Mouse (Mus musculus) neural tube, embryonic 15.5 days (tissue): ENCODE results near the gene Krtap5-1. TPM values are rescaled to one million over a fixed set of nuclear protein-coding genes. Genes with fewer than 3 reads are reported as not detected.
"Not testable (repeated sequence)": the region's sequence is repeated elsewhere in the genome, so short reads cannot be mapped to it uniquely, and the experiment has no call there.

Experiments
- ATAC-seq: fragments of 200-750 bp; cut with Nextera tagmentation; 2 replicates; pipeline ENCODE4 v1.8.0; 2017; ENCODE audit warnings: mild to moderate bottlenecking, moderate TSS enrichment, moderate library complexity; ENCODE audit not compliant: low FRiP score
- H3K27ac ChIP-seq: fragments of 300-500 bp; sonication (generic); replicated peaks from 2 replicates; pipeline ENCODE4 v1.5.1; 2015; ENCODE audit warnings: mild to moderate bottlenecking, inconsistent platforms
- H3K27me3 ChIP-seq: fragments of 300-500 bp; sonication (generic); replicated peaks from 2 replicates; pipeline ENCODE4 v1.6.1; 2015; ENCODE audit warnings: inconsistent platforms
- H3K36me3 ChIP-seq: fragments of 300-500 bp; sonication (generic); 2 replicates; pipeline ENCODE4 v1.6.1; 2015; ENCODE audit warnings: inconsistent platforms
- H3K4me1 ChIP-seq: fragments of 300-500 bp; sonication (generic); 2 replicates; pipeline ENCODE4 v1.6.1; 2015; ENCODE audit warnings: inconsistent platforms
- H3K4me2 ChIP-seq: fragments of 300-500 bp; sonication (generic); 2 replicates; pipeline ENCODE4 v1.6.1; 2015; ENCODE audit warnings: inconsistent platforms, mild to moderate bottlenecking, moderate library complexity
- H3K4me3 ChIP-seq: fragments of 300-500 bp; sonication (generic); replicated peaks from 2 replicates; pipeline ENCODE4 v1.5.1; 2015; ENCODE audit warnings: mild to moderate bottlenecking, inconsistent platforms
- H3K9ac ChIP-seq: fragments of 300-500 bp; sonication (generic); replicated peaks from 2 replicates; pipeline ENCODE4 v1.6.1; 2015; ENCODE audit warnings: mild to moderate bottlenecking, inconsistent platforms
- H3K9me3 ChIP-seq: fragments of 300-500 bp; sonication (generic); replicated peaks from 2 replicates; pipeline ENCODE4 v1.6.1; 2016; ENCODE audit warnings: inconsistent platforms
- WGBS: fragments of 180-500 bp; shearing (Covaris S2); methylation state at CpG from one replicate; pipeline ENCODE4 v1.1.7; 2015; ENCODE audit warnings: mixed read lengths; 5-methylcytosine and 5-hydroxymethylcytosine counted together
- polyA plus RNA-seq: library from polyadenylated mRNA; unstranded; fragments of >200 nt; fragmentation: Nextera tagmentation; extraction: Ambion mirVana; gene quantifications from 2 replicates; pipeline ENCODE4 v1.2.1, GENCODE M21; 2015

Gene Krtap5-1
- polyA plus RNA-seq, 1 experiment from 2014 or later: not detected

GRCm38 (mm10) chr7:142293851-142294250 lies 3.1 kb downstream of the Krtap5-1 start:
- H3K9ac ChIP-seq, ATAC-seq: not testable (repeated sequence)
- 2% methylated on average over 2 of the region's 2 CpGs for WGBS

GRCm38 (mm10) chr7:142285910-142286612 lies 10.9 kb downstream of the Krtap5-1 start:
- not testable (repeated sequence) for H3K4me2 ChIP-seq
- WGBS: 38% methylated on average over 9 of the region's 9 CpGs

More at GRCm38 (mm10) chr7:142293851-142294250, 3.1 kb downstream of the Krtap5-1 start:
- H3K9me3 ChIP-seq, H3K4me3 ChIP-seq, H3K4me1 ChIP-seq, H3K36me3 ChIP-seq, H3K27ac ChIP-seq, H3K4me2 ChIP-seq, H3K27me3 ChIP-seq: not testable (repeated sequence)

GRCm38 (mm10) chr7:142285130-142285835 lies 11.6 kb downstream of the Krtap5-1 start:
- 19% methylated on average over 23 of the region's 23 CpGs for WGBS

More at GRCm38 (mm10) chr7:142285910-142286612, 10.9 kb downstream of the Krtap5-1 start:
- not testable (repeated sequence) for H3K27ac ChIP-seq, H3K9me3 ChIP-seq, H3K36me3 ChIP-seq, ATAC-seq, H3K9ac ChIP-seq, H3K4me3 ChIP-seq
- peaks cover 10% of the 10 kb centered on the region for H3K27me3 ChIP-seq
- peaks cover 20% of the 10 kb centered on the region for H3K4me1 ChIP-seq

GRCm38 (mm10) chr7:142284615-142285080 lies 12.3 kb downstream of the Krtap5-1 start:
- WGBS: under 1% methylated on average over 19 of the region's 19 CpGs
- Histone ChIP-seq H3K27ac (peak overlapping the region; percentile 75), H3K27me3 (peaks cover 10% of the 10 kb centered on the region), H3K4me2 (peak overlapping the region; percentile 77), H3K9ac (peak overlapping the region; percentile 59), H3K4me3 (peak overlapping the region; percentile 49), H3K4me1 (peaks cover 20% of the 10 kb centered on the region), H3K36me3 (no peaks in the 10 kb centered on the region), H3K9me3 (no peaks in the 10 kb centered on the region)
- ATAC-seq: peak; percentile 83

More at GRCm38 (mm10) chr7:142285130-142285835, 11.6 kb downstream of the Krtap5-1 start:
- H3K27me3 ChIP-seq: peaks cover 10% of the 10 kb centered on the region
- H3K27ac ChIP-seq: peak overlapping the region; percentile 75
- peaks cover 20% of the 10 kb centered on the region for H3K4me1 ChIP-seq
- no peaks in the 10 kb centered on the region for H3K36me3 ChIP-seq
- H3K9ac ChIP-seq: peak overlapping the region; percentile 43
- H3K9me3 ChIP-seq: no peaks in the 10 kb centered on the region
- ATAC-seq: peak; percentile 81
- peak overlapping the region; percentile 49 for H3K4me3 ChIP-seq
- H3K4me2 ChIP-seq: peak overlapping the region; percentile 77

- ATAC-seq: peak; percentile 74
- Histone ChIP-seq H3K4me1 (peaks cover 20% of the 10 kb centered on the region), H3K4me3 (peak overlapping the region; percentile 49), H3K36me3 (no peaks in the 10 kb centered on the region), H3K9ac (peak overlapping the region; percentile 59), H3K9me3 (no peaks in the 10 kb centered on the region), H3K4me2 (peak overlapping the region; percentile 77), H3K27me3 (peaks cover 10% of the 10 kb centered on the region), H3K27ac (peak overlapping the region; percentile 62)
- WGBS: under 1% methylated on average over 38 of the region's 38 CpGs
These were observed 12.8 kb downstream of the Krtap5-1 start for GRCm38 (mm10) chr7:142284023-142284591.

GRCm38 (mm10) chr7:142282847-142283246 lies 14.1 kb downstream of the Krtap5-1 start:
- H3K4me2 ChIP-seq: peak overlapping the region; percentile 77
- H3K4me1 ChIP-seq: peaks cover 20% of the 10 kb centered on the region
- H3K27ac ChIP-seq, H3K4me3 ChIP-seq, H3K9ac ChIP-seq, H3K9me3 ChIP-seq, ATAC-seq, H3K36me3 ChIP-seq: not testable (repeated sequence)
- WGBS: 33% methylated on average over 2 of the region's 2 CpGs
- peaks cover 10% of the 10 kb centered on the region for H3K27me3 ChIP-seq

GRCm38 (mm10) chr7:142279291-142279690 lies 17.6 kb downstream of the Krtap5-1 start:
- H3K4me1 ChIP-seq: peaks cover 11% of the 10 kb centered on the region
- 70% methylated on average over 1 of the region's 1 CpGs for WGBS
- H3K27me3 ChIP-seq: peaks cover 10% of the 10 kb centered on the region
- H3K36me3 ChIP-seq, H3K27ac ChIP-seq, H3K4me3 ChIP-seq, ATAC-seq, H3K9me3 ChIP-seq, H3K9ac ChIP-seq, H3K4me2 ChIP-seq: not testable (repeated sequence)

GRCm38 (mm10) chr7:142278183-142278582 lies 18.7 kb downstream of the Krtap5-1 start:
- not testable (repeated sequence) for H3K27ac ChIP-seq, ATAC-seq, H3K9me3 ChIP-seq, H3K4me1 ChIP-seq, H3K4me3 ChIP-seq, H3K36me3 ChIP-seq, H3K4me2 ChIP-seq, H3K9ac ChIP-seq
- peaks cover 10% of the 10 kb centered on the region for H3K27me3 ChIP-seq
- WGBS: 0% methylated on average over 3 of the region's 3 CpGs

- H3K9ac ChIP-seq: not testable (repeated sequence)
These were observed 22.7 kb downstream of the Krtap5-1 start, which contains the start of gene Gm4559 for GRCm38 (mm10) chr7:142274263-142274662. Gene Gm4559 (minus strand): TSS chr7:142274363.

GRCm38 (mm10) chr7:142258254-142258653 lies 38.7 kb downstream of the Krtap5-1 start, which contains the start of gene Gm2431:
Gene Gm2431 (minus strand): TSS chr7:142258354.
- H3K27me3 ChIP-seq, H3K4me1 ChIP-seq: not testable (repeated sequence)
- 43% methylated on average over 1 of the region's 1 CpGs for WGBS

More at GRCm38 (mm10) chr7:142274263-142274662, 22.7 kb downstream of the Krtap5-1 start, which contains the start of gene Gm4559:
- not testable (repeated sequence) for H3K27ac ChIP-seq, H3K4me1 ChIP-seq, H3K36me3 ChIP-seq, H3K4me2 ChIP-seq, H3K9me3 ChIP-seq, H3K4me3 ChIP-seq, H3K27me3 ChIP-seq, ATAC-seq

GRCm38 (mm10) chr7:142255517-142255916 lies 41.4 kb downstream of the Krtap5-1 start:
- H3K9me3 ChIP-seq: no peaks in the 10 kb centered on the region
- H3K27me3 ChIP-seq: peaks cover 2% of the 10 kb centered on the region; the same call in 1 of the 2 replicates
- no peak overlapping the region for H3K9ac ChIP-seq
- no peak overlapping the region for H3K4me3 ChIP-seq
- H3K36me3 ChIP-seq: no peaks in the 10 kb centered on the region
- no peak overlapping the region for H3K27ac ChIP-seq
- WGBS: 2% methylated on average over 2 of the region's 2 CpGs
- H3K4me1 ChIP-seq: no peaks in the 10 kb centered on the region
- ATAC-seq: no peak
- no peak overlapping the region for H3K4me2 ChIP-seq

More at GRCm38 (mm10) chr7:142258254-142258653, 38.7 kb downstream of the Krtap5-1 start, which contains the start of gene Gm2431:
- not testable (repeated sequence) for H3K36me3 ChIP-seq, H3K27ac ChIP-seq, H3K4me3 ChIP-seq, ATAC-seq, H3K9ac ChIP-seq, H3K9me3 ChIP-seq, H3K4me2 ChIP-seq
